Mouse (Mus musculus) cerebellum, postnatal 4 days (tissue): Measurements from ENCODE around the gene Kank4.
A peak's percentile ranks its signal among the peaks of the same experiment; 100 is the strongest.
"Not testable (repeated sequence)": the region's sequence is repeated elsewhere in the genome, so short reads cannot be mapped to it uniquely, and the experiment has no call there.

Source experiments
- DNase-seq, 2 experiments: peaks; one replicate each; pipeline ENCODE4 v3.0.0; 2022; ENCODE audit warnings: low spot score in 2 of 2, mixed read lengths in 1 of 2

The Kank4 gene

DNA sequence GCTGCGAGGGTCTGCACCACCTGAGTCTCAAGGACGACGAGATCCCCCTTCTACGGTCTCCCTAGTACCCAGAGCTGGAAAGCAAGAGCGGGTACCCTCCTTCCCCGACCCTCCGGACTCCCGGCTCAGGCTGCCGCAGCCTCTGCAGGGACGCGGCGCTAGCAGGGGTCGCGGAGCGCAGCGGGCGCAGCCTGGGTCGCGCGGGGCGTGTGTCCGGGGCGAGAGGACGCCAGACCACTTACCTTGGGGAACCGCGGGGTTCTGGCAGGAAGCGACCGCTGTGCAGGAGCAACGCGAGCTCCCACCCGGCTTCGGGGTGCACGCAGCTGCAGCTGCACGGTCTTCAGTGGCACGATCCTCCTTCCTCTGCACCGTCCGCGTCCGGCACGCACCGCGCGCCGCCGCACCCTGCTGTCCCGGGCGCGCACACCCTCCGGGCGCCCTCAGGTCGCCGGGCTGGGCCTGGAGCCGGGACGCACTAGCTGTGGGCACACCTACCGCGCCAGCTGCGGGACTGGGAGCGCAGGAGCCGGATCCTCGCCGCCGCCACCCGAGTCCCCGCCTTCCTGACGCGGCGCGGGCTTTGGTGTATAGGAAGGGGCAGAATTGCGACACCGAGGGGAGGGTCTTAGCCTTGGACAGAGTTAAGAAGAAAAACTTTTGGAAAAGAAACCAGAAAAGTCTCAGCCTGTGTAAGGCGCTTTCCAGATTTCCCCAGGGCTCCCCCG is at the start of gene Kank4:
Kank4 (minus strand) TSS at position 354 of the 728 bp plus-strand sequence.
- peak in 1 of 2 experiments; percentile 11 for DNase-seq

- DNase-seq = no peak
Measured at GRCm38 (mm10) chr4:98865386-98866237, 48.3 kb upstream of the Kank4 start.

DNA sequence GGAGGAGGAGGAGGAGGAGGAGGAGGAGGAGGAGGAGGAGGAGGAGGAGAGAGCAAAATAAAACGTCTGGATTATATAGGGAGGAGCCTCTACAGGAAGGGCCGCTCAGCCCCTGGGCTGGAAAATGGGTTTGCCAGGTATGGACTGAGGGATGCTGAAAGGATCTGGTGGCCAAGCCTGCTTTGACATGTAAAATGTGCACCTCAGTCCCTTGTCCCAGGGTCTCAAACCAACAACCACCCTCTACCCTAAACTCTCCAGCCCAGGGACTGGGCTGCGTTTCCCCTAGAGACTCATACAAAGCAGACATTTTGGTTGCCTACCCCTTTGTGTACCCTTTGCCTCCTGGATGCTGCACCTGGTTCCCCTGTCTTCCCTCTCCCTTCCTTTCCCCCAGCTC is 47.2 kb upstream of the Kank4 start:
- no peak for DNase-seq

DNA sequence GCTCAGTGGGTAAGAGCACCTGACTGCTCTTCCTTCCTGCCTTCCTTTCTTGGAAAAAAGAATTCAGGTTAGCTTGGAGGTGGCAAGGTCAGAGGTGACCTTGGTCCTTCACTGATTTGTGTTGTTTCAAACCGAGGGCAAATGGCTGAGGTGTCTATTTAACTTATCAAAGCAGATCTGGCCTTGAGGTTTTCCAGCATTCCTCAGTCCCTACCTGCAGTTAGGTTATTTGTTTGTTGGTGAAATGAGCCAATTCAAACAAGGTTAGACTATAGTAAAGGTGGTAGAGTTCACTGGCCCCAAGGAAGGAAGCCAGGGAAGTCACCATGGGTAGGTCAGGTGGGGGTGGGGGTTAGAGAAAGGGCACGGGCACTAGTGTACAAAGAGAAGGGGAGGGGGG is 46.8 kb upstream of the Kank4 start:
- DNase-seq = no peak

GRCm38 (mm10) chr4:98863451-98863850 is 46.1 kb upstream of the Kank4 start:
- no peak for DNase-seq

DNA sequence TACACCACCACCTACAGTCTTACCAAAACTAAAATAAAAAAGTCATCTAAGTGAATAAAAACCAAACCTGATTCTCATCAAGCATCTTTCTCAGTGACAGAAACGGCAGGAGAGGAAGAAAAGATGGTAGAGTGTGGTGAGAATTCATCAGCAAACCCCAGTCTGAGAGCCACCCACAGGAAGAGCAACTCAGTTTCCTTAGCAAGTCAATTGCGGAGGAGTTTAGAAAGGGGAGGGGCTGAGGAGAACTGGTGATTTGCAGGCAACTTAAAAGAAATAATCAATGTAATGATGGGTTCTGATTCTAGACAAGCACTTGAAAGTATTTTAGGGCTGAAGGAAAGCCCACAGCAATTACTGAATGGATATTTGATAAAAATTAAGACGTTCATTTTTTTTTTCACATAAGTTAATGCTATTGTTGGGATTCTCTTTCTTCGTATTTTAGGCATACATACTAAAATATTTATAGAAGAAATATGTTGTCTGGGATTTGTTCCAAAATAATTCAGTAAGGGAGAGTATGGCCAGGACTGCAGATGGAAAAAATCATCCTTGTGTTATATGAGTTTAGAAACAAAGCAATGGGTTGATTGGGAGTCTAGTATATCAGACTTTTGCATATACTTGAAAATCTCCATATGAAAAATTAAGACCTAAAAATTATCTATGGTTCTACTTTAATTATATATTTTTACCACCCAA is 41.0 kb upstream of the Kank4 start:
- DNase-seq = no peak

DNA sequence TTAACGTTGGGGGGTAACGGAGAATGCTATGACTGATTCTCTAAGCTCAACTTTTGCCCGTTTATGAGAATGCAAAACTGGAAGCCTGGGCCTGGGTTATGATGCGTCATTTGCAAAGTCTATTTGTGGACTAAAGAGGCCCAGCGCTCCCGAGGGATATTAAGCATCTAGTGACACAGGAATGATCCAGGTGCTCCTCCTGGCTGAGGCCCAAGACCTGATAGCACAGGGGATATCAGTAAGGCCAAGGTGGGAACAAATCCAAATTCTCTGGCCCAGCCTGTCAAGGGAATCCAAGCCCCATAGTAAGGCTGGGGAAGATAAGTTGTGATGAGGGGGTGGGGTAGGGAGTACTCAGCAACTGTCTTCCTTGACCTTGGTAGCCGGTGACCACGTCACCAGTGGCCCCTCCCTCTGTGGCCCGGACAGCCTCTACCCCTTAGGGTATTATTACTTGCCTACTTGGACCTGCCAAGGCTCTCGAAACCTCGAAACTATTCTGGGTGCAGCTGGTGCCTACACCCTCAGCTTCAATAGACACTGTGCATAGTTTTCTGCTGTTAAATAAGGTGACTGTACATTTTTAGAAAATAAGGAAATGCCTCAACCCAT is 39.8 kb upstream of the Kank4 start:
- no peak for DNase-seq

DNA sequence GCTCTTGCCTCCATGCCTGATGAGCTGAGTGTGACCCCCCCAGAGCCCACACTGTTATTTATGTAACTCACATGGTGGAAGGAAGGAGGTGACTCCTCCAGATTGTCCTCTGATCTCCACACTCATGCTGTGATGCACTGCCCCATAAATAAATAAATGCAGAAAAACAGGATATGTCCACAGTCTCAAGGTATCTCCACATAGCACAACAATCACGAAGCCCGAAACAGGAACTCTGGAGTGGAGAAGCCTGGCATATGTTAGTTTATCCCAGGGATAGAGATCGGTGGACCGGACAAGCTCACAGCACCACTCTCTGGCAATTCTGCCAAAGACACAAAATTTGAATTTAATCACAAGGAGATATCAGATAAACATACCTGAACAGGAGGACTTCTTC is 36.6 kb upstream of the Kank4 start:
- DNase-seq = no peak

- DNase-seq = not testable (repeated sequence)
Measured at GRCm38 (mm10) chr4:98850485-98850884, 33.1 kb upstream of the Kank4 start.

- no peak for DNase-seq
Measured at GRCm38 (mm10) chr4:98847120-98847885, 30.0 kb upstream of the Kank4 start.

DNA sequence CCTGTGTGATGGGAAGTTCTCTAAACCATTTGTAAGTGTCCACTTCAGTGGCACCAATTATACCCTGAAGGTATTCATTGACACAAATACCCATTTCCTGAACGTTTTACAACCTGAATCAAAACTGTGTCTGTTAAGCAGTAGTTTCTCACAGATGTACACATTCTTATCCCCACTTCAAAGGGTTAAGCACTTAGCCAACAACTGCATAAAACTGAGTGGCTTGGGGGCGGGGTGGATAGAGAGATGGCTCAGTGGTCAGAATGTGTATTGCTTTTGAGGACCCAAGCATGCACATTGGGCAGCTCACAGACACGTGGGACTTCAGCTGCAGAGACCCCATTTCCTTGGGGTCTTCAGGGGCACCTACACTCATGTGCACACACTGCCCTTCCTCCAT is 29.1 kb upstream of the Kank4 start:
- no peak for DNase-seq

GRCm38 (mm10) chr4:98845687-98846125 is 28.4 kb upstream of the Kank4 start:
- no peak for DNase-seq

GRCm38 (mm10) chr4:98845201-98845600 is 27.9 kb upstream of the Kank4 start:
- no peak for DNase-seq

DNA sequence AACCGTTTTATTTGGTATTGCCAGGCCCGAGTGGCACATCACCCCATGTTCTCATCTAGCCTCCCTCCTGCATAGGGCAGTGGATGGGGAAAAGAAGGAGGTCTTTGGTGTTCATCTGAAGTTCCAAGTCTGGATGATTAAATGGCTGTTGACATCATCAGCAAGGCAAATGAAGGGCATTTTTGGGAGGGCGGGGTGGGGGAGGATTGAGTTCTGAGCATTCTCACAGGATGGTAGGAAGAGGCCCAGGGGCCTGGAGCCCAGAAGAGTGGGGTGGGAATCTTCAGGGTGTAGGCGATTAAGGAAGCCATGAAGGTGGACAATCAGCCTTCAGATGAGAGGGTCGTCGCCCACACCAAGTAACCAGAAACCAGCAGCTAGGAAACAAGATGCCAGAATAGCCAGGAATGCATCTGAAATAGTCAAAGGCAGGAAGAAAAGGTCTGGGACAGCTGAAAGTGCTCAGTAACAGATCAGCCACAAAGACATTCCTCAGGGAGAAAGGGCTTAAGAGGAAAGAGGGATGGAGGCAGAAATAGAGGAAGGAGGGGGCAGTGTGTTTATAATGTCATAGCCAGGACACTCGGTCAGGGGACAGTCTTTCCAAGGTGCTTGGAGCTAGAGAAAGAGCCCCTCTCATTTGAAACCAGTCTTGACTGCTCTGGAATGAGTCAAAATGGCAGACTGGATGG is 26.7 kb upstream of the Kank4 start:
- DNase-seq = no peak

- not testable (repeated sequence) for DNase-seq
Measured at GRCm38 (mm10) chr4:98841251-98841650, 23.9 kb upstream of the Kank4 start.

DNA sequence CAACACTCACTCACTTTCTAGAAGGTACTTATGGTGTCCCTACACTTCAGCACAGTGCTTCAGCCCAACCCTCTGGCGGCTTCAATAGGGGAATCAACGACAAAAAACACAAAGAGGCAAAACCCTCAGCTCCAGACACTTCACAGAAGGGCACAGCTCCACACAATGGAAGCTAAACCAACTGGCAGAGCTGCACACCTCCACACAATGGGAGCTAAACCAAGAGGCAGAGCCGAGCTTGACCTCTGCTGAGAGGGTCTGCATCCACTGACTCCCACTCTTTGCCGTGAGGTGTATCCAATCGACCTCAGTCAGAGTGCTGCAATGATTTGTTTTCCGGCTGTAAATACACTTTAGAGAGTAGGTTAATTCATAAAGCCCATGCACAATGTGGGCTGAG is 23.2 kb upstream of the Kank4 start:
- DNase-seq = no peak

DNA sequence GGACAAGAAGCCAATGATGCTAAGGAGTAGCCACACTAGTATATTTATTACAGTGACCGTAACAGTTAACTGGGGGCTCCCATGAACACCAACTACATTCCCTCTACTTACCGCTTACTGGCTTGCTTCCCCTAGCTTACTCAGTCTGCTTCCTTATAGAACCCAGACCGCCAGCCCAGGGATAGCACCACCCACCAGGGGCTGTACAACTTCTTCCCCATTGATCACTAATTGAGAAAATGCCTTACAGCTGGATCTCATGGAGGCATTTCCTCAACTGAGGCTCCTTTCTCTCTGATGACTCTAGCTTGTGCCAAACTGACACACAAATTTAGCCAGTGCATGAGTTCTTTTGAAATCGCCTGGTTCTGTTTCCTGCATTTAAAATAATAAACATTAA is 21.6 kb upstream of the Kank4 start:
- no peak for DNase-seq

- no peak for DNase-seq
Measured at GRCm38 (mm10) chr4:98837715-98838505, 20.6 kb upstream of the Kank4 start.

- DNase-seq = no peak
Measured at GRCm38 (mm10) chr4:98836519-98836918, 19.2 kb upstream of the Kank4 start.

DNA sequence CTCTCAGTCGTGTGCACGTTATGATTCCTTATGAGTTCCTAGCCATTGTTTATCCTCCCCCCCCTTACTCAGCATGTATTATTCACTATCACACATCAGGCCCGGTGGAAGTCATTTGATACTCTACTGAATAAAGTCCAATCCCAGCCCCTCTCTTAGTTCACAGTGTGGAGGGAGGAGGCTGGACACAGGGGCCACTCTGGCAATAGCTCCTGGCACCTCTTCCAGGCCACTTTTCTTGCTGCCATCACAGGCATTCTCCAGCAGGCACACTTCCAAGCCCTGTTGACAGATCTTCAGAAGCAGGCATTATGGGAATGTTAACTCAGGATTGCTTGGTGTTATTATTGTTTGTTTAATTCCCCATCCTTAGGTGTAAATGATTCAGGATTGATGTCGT is 17.4 kb upstream of the Kank4 start:
- DNase-seq = no peak
